Mouse (Mus musculus) neural tube, embryonic 15.5 days (tissue): ENCODE measurements around the gene Qtrt1. TPM values are rescaled to one million over a fixed set of nuclear protein-coding genes. Genes with fewer than 3 reads are reported as not detected.
"Not testable (repeated sequence)": the region's sequence is repeated elsewhere in the genome, so short reads cannot be mapped to it uniquely, and the experiment has no call there.

Source experiments
- ATAC-seq: fragments of 200-750 bp; cut with Nextera tagmentation; 2 replicates; pipeline ENCODE4 v1.8.0; 2017; ENCODE audit warnings: mild to moderate bottlenecking, moderate TSS enrichment, moderate library complexity; ENCODE audit not compliant: low FRiP score
- H3K27ac ChIP-seq: fragments of 300-500 bp; sonication (generic); replicated peaks from 2 replicates; pipeline ENCODE4 v1.5.1; 2015; ENCODE audit warnings: mild to moderate bottlenecking, inconsistent platforms
- H3K27me3 ChIP-seq: fragments of 300-500 bp; sonication (generic); replicated peaks from 2 replicates; pipeline ENCODE4 v1.6.1; 2015; ENCODE audit warnings: inconsistent platforms
- H3K36me3 ChIP-seq: fragments of 300-500 bp; sonication (generic); 2 replicates; pipeline ENCODE4 v1.6.1; 2015; ENCODE audit warnings: inconsistent platforms
- H3K4me1 ChIP-seq: fragments of 300-500 bp; sonication (generic); 2 replicates; pipeline ENCODE4 v1.6.1; 2015; ENCODE audit warnings: inconsistent platforms
- H3K4me2 ChIP-seq: fragments of 300-500 bp; sonication (generic); 2 replicates; pipeline ENCODE4 v1.6.1; 2015; ENCODE audit warnings: inconsistent platforms, mild to moderate bottlenecking, moderate library complexity
- H3K4me3 ChIP-seq: fragments of 300-500 bp; sonication (generic); replicated peaks from 2 replicates; pipeline ENCODE4 v1.5.1; 2015; ENCODE audit warnings: mild to moderate bottlenecking, inconsistent platforms
- H3K9ac ChIP-seq: fragments of 300-500 bp; sonication (generic); replicated peaks from 2 replicates; pipeline ENCODE4 v1.6.1; 2015; ENCODE audit warnings: mild to moderate bottlenecking, inconsistent platforms
- H3K9me3 ChIP-seq: fragments of 300-500 bp; sonication (generic); replicated peaks from 2 replicates; pipeline ENCODE4 v1.6.1; 2016; ENCODE audit warnings: inconsistent platforms
- WGBS: fragments of 180-500 bp; shearing (Covaris S2); methylation state at CpG from one replicate; pipeline ENCODE4 v1.1.7; 2015; ENCODE audit warnings: mixed read lengths; 5-methylcytosine and 5-hydroxymethylcytosine counted together
- polyA plus RNA-seq: library from polyadenylated mRNA; unstranded; fragments of >200 nt; fragmentation: Nextera tagmentation; extraction: Ambion mirVana; gene quantifications from 2 replicates; pipeline ENCODE4 v1.2.1, GENCODE M21; 2015

Qtrt1 gene
- polyA plus RNA-seq, 1 experiment from 2014 or later, result 55.6 TPM

DNA sequence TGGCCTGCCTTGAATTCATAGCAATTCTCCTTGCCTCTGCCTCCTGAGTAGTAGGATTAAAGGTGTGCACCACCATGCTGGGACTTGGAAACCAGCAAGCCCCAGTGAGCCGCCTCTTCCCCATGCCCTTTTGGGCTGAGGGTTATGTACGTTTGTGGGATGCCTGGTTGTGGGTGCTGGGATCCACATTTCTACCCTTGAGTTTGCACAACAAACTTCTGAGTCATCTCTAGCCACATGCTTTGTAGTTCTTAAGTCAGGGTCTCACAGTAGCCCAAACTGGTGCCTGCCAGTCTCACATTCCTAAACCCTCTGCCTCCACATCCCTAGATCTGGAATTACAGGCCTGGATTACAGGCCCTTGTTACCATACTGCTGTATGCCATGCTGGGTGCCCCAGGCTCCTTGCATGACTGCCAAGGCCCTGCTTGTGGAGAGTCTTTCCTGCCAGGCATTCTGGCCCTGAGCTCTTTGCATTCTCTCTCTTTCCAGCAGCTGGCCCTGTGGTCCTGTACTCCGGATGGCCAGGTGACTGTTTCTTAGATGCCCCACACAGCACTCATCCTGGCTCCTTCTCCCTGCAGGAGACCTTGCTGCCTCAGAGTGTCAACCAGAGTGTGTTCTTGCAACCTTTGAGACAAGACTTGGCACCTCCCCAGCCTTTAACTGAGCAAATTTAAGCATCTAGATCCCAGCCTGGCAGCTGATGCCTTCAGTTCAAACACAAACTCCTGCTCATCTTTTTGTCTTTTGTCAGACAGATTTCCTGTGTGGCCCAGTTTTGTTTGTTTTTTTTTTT, 52.3 kb downstream of the Qtrt1 start:
- no peak overlapping the region for H3K9ac ChIP-seq
- H3K27ac ChIP-seq, result 0 out of 2 replicates have a peak overlapping the region, but pooled peaks have one; percentile 28
- H3K9me3 ChIP-seq, result no peaks in the 10 kb centered on the region
- no peak overlapping the region for H3K4me3 ChIP-seq
- ATAC-seq, result no peak
- H3K36me3 ChIP-seq, result peaks cover 39% of the 10 kb centered on the region
- 77% methylated on average over 3 of the region's 3 CpGs for WGBS
- H3K4me1 ChIP-seq, result peaks cover 14% of the 10 kb centered on the region; the same call in 1 of the 2 replicates
- H3K27me3 ChIP-seq, result no peaks in the 10 kb centered on the region
- H3K4me2 ChIP-seq, result no peak overlapping the region

DNA sequence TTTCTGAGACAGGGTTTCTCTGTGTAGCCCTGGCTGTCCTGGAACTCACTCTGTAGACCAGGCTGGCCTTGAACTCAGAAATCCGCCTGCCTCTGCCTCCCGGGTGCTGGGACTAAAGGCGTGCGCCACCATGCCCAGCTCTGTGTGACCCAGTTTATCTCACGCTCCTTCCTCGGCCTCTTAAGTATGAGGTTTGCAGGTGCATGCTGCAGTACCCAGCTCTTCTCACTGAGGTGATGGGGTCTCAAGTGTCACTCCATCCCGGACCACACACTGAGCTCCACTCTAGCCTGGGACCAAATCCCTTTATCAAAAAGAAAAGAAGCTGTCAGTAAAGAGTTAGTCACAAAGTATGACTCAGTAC, 52.9 kb downstream of the Qtrt1 start:
- WGBS, result 97% methylated on average over 7 of the region's 7 CpGs

DNA sequence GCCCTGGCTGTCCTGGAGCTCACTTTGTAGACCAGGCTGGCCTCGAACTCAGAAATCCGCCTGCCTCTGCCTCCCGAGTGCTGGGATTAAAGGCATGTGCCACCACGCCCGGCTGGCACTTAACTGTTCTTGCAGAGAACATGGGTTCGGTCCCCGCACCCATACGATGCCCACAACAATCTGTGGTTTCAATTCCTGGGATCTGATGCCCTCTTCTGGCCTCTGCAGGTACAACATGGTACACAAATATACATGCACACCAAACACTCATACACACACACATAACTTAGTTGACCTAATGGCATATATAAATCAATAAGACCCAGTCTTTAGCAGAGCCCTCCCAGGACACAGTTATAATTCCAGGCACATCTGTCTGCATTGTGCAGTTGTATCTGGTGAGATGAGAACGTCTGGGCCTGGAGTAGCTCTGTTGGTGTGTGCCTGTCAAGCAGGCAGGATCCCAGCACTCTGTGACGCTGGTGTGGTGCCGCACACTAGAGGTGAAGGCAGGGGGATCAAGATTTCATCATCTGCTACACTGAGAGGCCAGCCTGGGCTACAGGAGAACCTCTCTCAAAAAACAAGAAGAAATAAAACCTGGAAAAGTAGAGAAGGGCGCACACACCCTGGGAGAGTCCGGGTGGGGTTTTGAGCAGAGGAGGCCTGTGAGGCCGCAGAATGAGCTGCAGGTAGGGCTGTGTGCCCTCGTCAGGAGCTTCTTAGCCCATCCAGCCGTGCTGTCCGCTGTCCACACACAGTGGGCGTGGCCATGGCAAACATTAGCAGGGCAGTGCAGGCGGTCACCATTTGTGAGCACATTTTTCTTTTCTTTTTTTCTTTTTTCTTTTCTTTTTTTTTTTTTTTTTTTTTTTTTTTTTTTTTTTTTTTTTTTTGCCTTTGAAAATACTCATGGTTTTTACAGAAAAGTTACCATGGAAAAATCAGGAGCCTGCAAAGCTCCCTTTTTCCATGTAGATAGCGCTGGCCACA, 57.7 kb downstream of the Qtrt1 start:
- 88% methylated on average over 20 of the region's 20 CpGs for WGBS
- ATAC-seq, result no peak
- no peaks in the 10 kb centered on the region for H3K27me3 ChIP-seq
- no peak overlapping the region for H3K4me2 ChIP-seq
- H3K36me3 ChIP-seq, result peaks cover 84% of the 10 kb centered on the region
- H3K9me3 ChIP-seq, result no peaks in the 10 kb centered on the region
- no peaks in the 10 kb centered on the region for H3K4me1 ChIP-seq
- H3K4me3 ChIP-seq, result no peak overlapping the region
- H3K9ac ChIP-seq, result no peak overlapping the region
- no peak overlapping the region for H3K27ac ChIP-seq

More for the DNA sequence above, 52.9 kb downstream of the Qtrt1 start:
- not testable (repeated sequence) for ATAC-seq, H3K9ac ChIP-seq, H3K9me3 ChIP-seq, H3K27me3 ChIP-seq, H3K4me2 ChIP-seq, H3K4me3 ChIP-seq, H3K27ac ChIP-seq
- peaks cover 14% of the 10 kb centered on the region; the same call in 1 of the 2 replicates for H3K4me1 ChIP-seq
- H3K36me3 ChIP-seq, result peaks cover 45% of the 10 kb centered on the region

Other genes with a start within 250 kb of the Qtrt1 start
- 37.4 and 42.1 TPM in 2 replicates for gene Pde4a, start 246.1 kb upstream of the Qtrt1 start, polyA plus RNA-seq
- 70.1 and 72.0 TPM in 2 replicates for gene Keap1, start 172.5 kb upstream of the Qtrt1 start, polyA plus RNA-seq
- gene S1pr5, start 163.4 kb upstream of the Qtrt1 start, polyA plus RNA-seq, result 5.8 and 6.7 TPM in 2 replicates
- gene Atg4d, start 146.5 kb upstream of the Qtrt1 start, polyA plus RNA-seq, result 50.0 and 52.4 TPM in 2 replicates
- 15.2 and 18.7 TPM in 2 replicates for gene Kri1, start 123.9 kb upstream of the Qtrt1 start, polyA plus RNA-seq
- 120 and 129 TPM in 2 replicates for gene Cdkn2d, start 120.4 kb upstream of the Qtrt1 start, polyA plus RNA-seq
- 2.5 and 12.1 TPM in 2 replicates for gene Ap1m2, start 99.5 kb upstream of the Qtrt1 start, polyA plus RNA-seq
- gene Slc44a2, start 91.1 kb upstream of the Qtrt1 start, polyA plus RNA-seq, result 68.4 and 79.7 TPM in 2 replicates
- 189 and 205 TPM in 2 replicates for gene Ilf3, start 44.0 kb upstream of the Qtrt1 start, polyA plus RNA-seq
- 58.5 and 63.7 TPM in 2 replicates for gene Dnm2, start 13.1 kb downstream of the Qtrt1 start, polyA plus RNA-seq
- 53.4 and 61.3 TPM in 2 replicates for gene Tmed1, start 98.4 kb downstream of the Qtrt1 start, polyA plus RNA-seq
- gene AB124611, start 114.3 kb downstream of the Qtrt1 start, polyA plus RNA-seq, result 2.3 and 3.9 TPM in 2 replicates
- 33.7 and 36.1 TPM in 2 replicates for gene Carm1, start 135.1 kb downstream of the Qtrt1 start, polyA plus RNA-seq
- gene Timm29, start 180.9 kb downstream of the Qtrt1 start, polyA plus RNA-seq, result 51.1 and 54.4 TPM in 2 replicates
- 24.5 and 27.0 TPM in 2 replicates for gene Yipf2, start 181.0 kb downstream of the Qtrt1 start, polyA plus RNA-seq
- gene Smarca4, start 204.3 kb downstream of the Qtrt1 start, polyA plus RNA-seq, result 110 and 111 TPM in 2 replicates